ENCODE assay signal across 13 mouse cellular contexts in genomic region chr3:145632888-145633287, GRCm38 (mm10). TPM values are rescaled to one million over a fixed set of nuclear protein-coding genes. Genes with fewer than 3 reads are reported as not detected.
DNase-seq lines count a peak whose midpoint lies in the region; TF ChIP-seq lines count a peak whose summit lies in the region.
"Had no signal": no experiment of that assay in that cellular context is flagged by ENCODE, and none has a peak within 500 bp of the region (broad histone marks: within the 10 kb centered on the region; RNA-seq: fewer than 3 reads in every experiment).

No protein-coding gene starts in this region.

- no peak for TF ChIP-seq EP300 in heart, adult 2 months (IDR thresholded peaks at IDR 0.05; ENCODE audit: insufficient read depth, low read depth, low read length)

- peaks cover 25% of the 10 kb centered on the region for H3K4me1 ChIP-seq in heart, embryonic 10.5 days
- H3K4me1 ChIP-seq in heart, adult 2 months (ENCODE audit: control insufficient read depth, insufficient read depth, low read length), result no peaks in the 10 kb centered on the region
- peaks cover 16% of the 10 kb centered on the region for H3K4me1 ChIP-seq in limb, embryonic 10.5 days
- H3K4me1 ChIP-seq: hindbrain, embryonic 15.5 days had no signal

- 0 out of 2 replicates have a peak, but pooled peaks cover 4% of the 10 kb centered on the region for H3K27me3 ChIP-seq in heart, embryonic 10.5 days (ENCODE audit: insufficient read depth, poor library complexity, severe bottlenecking)
- no peaks in the 10 kb centered on the region for H3K27me3 ChIP-seq in heart, adult 2 months (ENCODE audit: control insufficient read depth, insufficient read depth, low read length)
- H3K27me3 ChIP-seq in limb, embryonic 10.5 days (ENCODE audit: low read depth, poor library complexity, severe bottlenecking), result 0 out of 2 replicates have a peak, but pooled peaks cover 7% of the 10 kb centered on the region
- H3K27me3 ChIP-seq: hindbrain, embryonic 15.5 days had no signal

- no peaks in the 10 kb centered on the region for H3K9me3 ChIP-seq in heart, embryonic 10.5 days
- H3K9me3 ChIP-seq in limb, embryonic 10.5 days (replicated peaks), result no peaks in the 10 kb centered on the region
- H3K9me3 ChIP-seq: heart, embryonic 13.5 days; hindbrain, embryonic 15.5 days had no signal

- no peak overlapping the region for H3K4me3 ChIP-seq in heart, embryonic 10.5 days
- no peak overlapping the region for H3K4me3 ChIP-seq in heart, adult 2 months
- no peak overlapping the region for H3K4me3 ChIP-seq in limb, embryonic 10.5 days
- H3K4me3 ChIP-seq: heart, embryonic 13.5 days; hindbrain, embryonic 15.5 days had no signal

- DNase-seq in heart, embryonic 10.5 days (ENCODE audit: low spot score), result no peak
- DNase-seq in heart, adult 2 months, result no peak
- peak; percentile 70 for DNase-seq in NIH3T3 (ENCODE audit: low read depth)
- peak; percentile 83 for DNase-seq in kidney, adult 11 months
- DNase-seq in limb, embryonic 10.5 days (ENCODE audit: low spot score), result no peak
- no peak for DNase-seq in cerebellum, postnatal 4 days (ENCODE audit: low spot score in 2 of 2)
- DNase-seq in liver, result no peak
- DNase-seq in ovary, postnatal 10 days (ENCODE audit: low spot score), result no peak
- DNase-seq: right cerebral cortex, postnatal 4 days; thymus, adult 18-20 months had no signal

- no peak for TF ChIP-seq CTCF in heart, adult 2 months (IDR thresholded peaks at IDR 0.05)

- intact Hi-C loops in heart, adult 2 months (cut with DNase I), result no loop called here

- no peaks in the 10 kb centered on the region for H3K36me3 ChIP-seq in heart, embryonic 10.5 days
- no peaks in the 10 kb centered on the region for H3K36me3 ChIP-seq in heart, adult 2 months (ENCODE audit: control insufficient read depth, insufficient read depth, low read length)
- no peaks in the 10 kb centered on the region for H3K36me3 ChIP-seq in limb, embryonic 10.5 days
- H3K36me3 ChIP-seq: heart, embryonic 13.5 days; hindbrain, embryonic 15.5 days had no signal

- no peak overlapping the region for H3K9ac ChIP-seq in heart, adult 2 months (ENCODE audit: low read depth, low read length)
- H3K9ac ChIP-seq: heart, embryonic 13.5 days; hindbrain, embryonic 15.5 days had no signal

- WGBS in heart, embryonic 10.5 days, result 12% methylated on average over 6 of the region's 6 CpGs
- 36% methylated on average over 6 of the region's 6 CpGs for WGBS in heart, adult 2 months
- 30% methylated on average over 6 of the region's 6 CpGs for WGBS in limb, embryonic 10.5 days

- H3K79me2 ChIP-seq in heart, adult 2 months (replicated peaks; ENCODE audit: control insufficient read depth, insufficient read depth, low read length), result no peaks in the 10 kb centered on the region

- peak overlapping the region; percentile 79 for H3K27ac ChIP-seq in heart, embryonic 10.5 days
- no peak overlapping the region for H3K27ac ChIP-seq in heart, adult 2 months
- H3K27ac ChIP-seq in limb, embryonic 10.5 days, result peak overlapping the region; percentile 50; the same call in 1 of the 2 replicates
- H3K27ac ChIP-seq: heart, embryonic 13.5 days; hindbrain, embryonic 15.5 days had no signal

- TF ChIP-seq POLR2A in heart, adult 2 months (IDR thresholded peaks at IDR 0.05; ENCODE audit: insufficient read depth, low read depth, low read length), result no peak

RNA-seq across cellular contexts. Expression of gene Ccn1, which starts 16.9 kb away (rescaled TPM):
- 78.7 and 82.7 TPM in 2 replicates for polyA plus RNA-seq in heart, embryonic 10.5 days (2016; fragmentation: Nextera tagmentation; extraction: Ambion mirVana)
- total RNA-seq in heart, adult 2 months (2021), result 10 to 100 TPM; 49.9 to 72.1 TPM
- polyA plus RNA-seq in heart, adult 2 months (2012; rRNA removed), result 39.7 and 45.0 TPM in 2 replicates
- polyA plus RNA-seq in limb, embryonic 10.5 days (2016; fragmentation: Nextera tagmentation; extraction: Ambion mirVana), result 27.0 and 33.3 TPM in 2 replicates
- total RNA-seq: neutrophil, adult 5-6 weeks had no signal

RNA-seq across cellular contexts. Expression of gene Znhit6, which starts 56.9 kb away (rescaled TPM):
- polyA plus RNA-seq in heart, embryonic 10.5 days (2016; fragmentation: Nextera tagmentation; extraction: Ambion mirVana), result 30.5 and 40.9 TPM in 2 replicates
- total RNA-seq in heart, adult 2 months (2021), result 10 to 100 TPM; 10.3 to 10.4 TPM
- 4.0 and 5.4 TPM in 2 replicates for polyA plus RNA-seq in heart, adult 2 months (2012; rRNA removed)
- polyA plus RNA-seq in limb, embryonic 10.5 days (2016; fragmentation: Nextera tagmentation; extraction: Ambion mirVana), result 43.9 and 44.0 TPM in 2 replicates

Comparison
In these comparisons a context has a peak if more than half of its experiments do, and no peak if none do; other contexts are left out.
1. DNase-seq: peak in NIH3T3 (single experiment) and kidney, adult 11 months (single experiment); none in heart, embryonic 10.5 days (single experiment), heart, adult 2 months (0 of 2), limb, embryonic 10.5 days (single experiment), cerebellum, postnatal 4 days (0 of 2), liver (single experiment) and ovary, postnatal 10 days (single experiment).